8 mouse cellular contexts compared by ENCODE assay signal in genomic region chr8:117423029-117423428, GRCm38 (mm10).
DNase-seq lines count a peak whose midpoint lies in the region; ATAC-seq lines count a peak whose summit lies in the region.

No protein-coding gene starts in this region.

- no peak overlapping the region for H3K4me2 ChIP-seq in midbrain, embryonic 14.5 days (ENCODE audit: low read length)
- no peak overlapping the region for H3K4me2 ChIP-seq in midbrain, embryonic 13.5 days (replicated peaks)

- no peaks in the 10 kb centered on the region for H3K4me1 ChIP-seq in midbrain, embryonic 14.5 days (ENCODE audit: control insufficient read depth, insufficient read depth, low read length)
- H3K4me1 ChIP-seq in midbrain, embryonic 13.5 days (replicated peaks) = no peaks in the 10 kb centered on the region

- intact Hi-C loops in gastrocnemius, postnatal 36 days (cut with DNase I) = loop anchor here (5.0 kb wide), 1 partner anchor 39 kb away; no protein-coding TSS in a partner anchor

- peak; percentile 17 for DNase-seq in midbrain, embryonic 14.5 days
- DNase-seq in cerebellum, adult 9-10 months = peak; percentile 97
- DNase-seq in gastrocnemius, postnatal 36 days = peak; percentile 78 to 79
- peak; percentile 81 to 86 for DNase-seq in layer of hippocampus, adult 8-10 months (ENCODE audit: low spot score in 2 of 2)
- DNase-seq in ovary, postnatal 14 days (ENCODE audit: low spot score) = peak; percentile 17
- DNase-seq in embryo, embryonic 11 days = no peak
- DNase-seq in thymus, postnatal 4 days = no peak

- no peaks in the 10 kb centered on the region for H3K27me3 ChIP-seq in midbrain, embryonic 14.5 days (ENCODE audit: control insufficient read depth, insufficient read depth, low read length)
- H3K27me3 ChIP-seq in midbrain, embryonic 13.5 days = no peaks in the 10 kb centered on the region

- peaks cover 40% of the 10 kb centered on the region for H3K36me3 ChIP-seq in midbrain, embryonic 14.5 days (ENCODE audit: control insufficient read depth, insufficient read depth, low read length)
- peaks cover 61% of the 10 kb centered on the region for H3K36me3 ChIP-seq in midbrain, embryonic 13.5 days

- WGBS in midbrain, embryonic 14.5 days = 85% methylated on average over 4 of the region's 4 CpGs
- WGBS in midbrain, embryonic 13.5 days = 95% methylated on average over 4 of the region's 4 CpGs

- H3K27ac ChIP-seq in midbrain, embryonic 14.5 days (replicated peaks; ENCODE audit: low read depth, low read length) = no peak overlapping the region
- H3K27ac ChIP-seq in midbrain, embryonic 13.5 days = no peak overlapping the region

- H3K4me3 ChIP-seq in midbrain, embryonic 14.5 days (replicated peaks; ENCODE audit: low read depth, low read length) = no peak overlapping the region
- H3K4me3 ChIP-seq in midbrain, embryonic 13.5 days (replicated peaks) = no peak overlapping the region

- no peak for ATAC-seq in midbrain, embryonic 14.5 days (ENCODE audit: low FRiP score, low TSS enrichment)
- no peak for ATAC-seq in midbrain, embryonic 13.5 days

- H3K9ac ChIP-seq in midbrain, embryonic 14.5 days (replicated peaks; ENCODE audit: low read length) = no peak overlapping the region
- H3K9ac ChIP-seq in midbrain, embryonic 13.5 days (replicated peaks) = no peak overlapping the region

- H3K9me3 ChIP-seq in midbrain, embryonic 14.5 days (ENCODE audit: control insufficient read depth, low read length) = no peaks in the 10 kb centered on the region
- no peaks in the 10 kb centered on the region for H3K9me3 ChIP-seq in midbrain, embryonic 13.5 days

Comparison
In these comparisons a context has a peak if more than half of its experiments do, and no peak if none do; other contexts are left out.
1. DNase-seq: peak in midbrain, embryonic 14.5 days (single experiment), cerebellum, adult 9-10 months (single experiment), gastrocnemius, postnatal 36 days (2 of 2), layer of hippocampus, adult 8-10 months (2 of 2) and ovary, postnatal 14 days (single experiment); none in embryo, embryonic 11 days (single experiment) and thymus, postnatal 4 days (single experiment).